Mouse (Mus musculus) midbrain, embryonic 11.5 days (tissue): ENCODE results near the gene Gm21970. TPM values are rescaled to one million over a fixed set of nuclear protein-coding genes. Genes with fewer than 3 reads are reported as not detected.
A peak's percentile ranks its signal among the peaks of the same experiment; 100 is the strongest.

Source experiments
- ATAC-seq: fragments of 200-750 bp; cut with Nextera tagmentation; 2 replicates; pipeline ENCODE4 v1.8.0; 2017; ENCODE audit warnings: moderate TSS enrichment, moderate library complexity; ENCODE audit not compliant: low FRiP score
- DNase-seq: peaks from one replicate; pipeline ENCODE4 v3.0.0; 2015; ENCODE audit warnings: low spot score; ENCODE audit errors: missing footprints
- H3K27ac ChIP-seq: fragments of 300-500 bp; sonication (generic); 2 replicates; pipeline ENCODE4 v1.5.1; 2014; ENCODE audit warnings: low read depth, low read length
- H3K27me3 ChIP-seq: fragments of 300-500 bp; sonication (generic); 2 replicates; pipeline ENCODE4 v1.6.1; 2014; ENCODE audit warnings: mild to moderate bottlenecking, low read length, moderate library complexity, mixed read lengths; ENCODE audit not compliant: control insufficient read depth, insufficient read depth
- H3K36me3 ChIP-seq: fragments of 300-500 bp; sonication (generic); 2 replicates; pipeline ENCODE4 v1.6.1; 2014; ENCODE audit warnings: mild to moderate bottlenecking, low read length, moderate library complexity, mixed read lengths; ENCODE audit not compliant: control insufficient read depth, insufficient read depth
- H3K4me1 ChIP-seq: fragments of 300-500 bp; sonication (generic); 2 replicates; pipeline ENCODE4 v1.6.1; 2014; ENCODE audit warnings: low read length; ENCODE audit not compliant: control insufficient read depth, insufficient read depth
- H3K4me2 ChIP-seq: fragments of 300-500 bp; sonication (generic); 2 replicates; pipeline ENCODE4 v1.6.1; 2014; ENCODE audit warnings: mild to moderate bottlenecking, moderate library complexity
- H3K4me3 ChIP-seq: fragments of 300-500 bp; sonication (generic); 2 replicates; pipeline ENCODE4 v1.5.1; 2014; ENCODE audit warnings: low read depth, low read length
- H3K9ac ChIP-seq: fragments of 300-500 bp; sonication (generic); 2 replicates; pipeline ENCODE4 v1.6.1; 2014; ENCODE audit warnings: low read length
- H3K9me3 ChIP-seq: fragments of 300-500 bp; sonication (generic); 2 replicates; pipeline ENCODE4 v1.6.1; 2016; ENCODE audit warnings: low read length; ENCODE audit not compliant: control insufficient read depth
- WGBS: fragments of 180-500 bp; shearing (Covaris S2); extraction: QIAGEN DNeasy Blood & Tissue Kit; methylation state at CpG from one replicate; pipeline ENCODE4 v1.1.7; 2014; 5-methylcytosine and 5-hydroxymethylcytosine counted together
- polyA plus RNA-seq: library from polyadenylated mRNA; unstranded; fragments of >200 nt; fragmentation: Nextera tagmentation; extraction: Ambion mirVana; gene quantifications from 2 replicates; pipeline ENCODE4 v1.2.1, GENCODE M21; 2014

Gm21970 gene
- polyA plus RNA-seq, 1 experiment from 2014 or later, result not detected

- peaks cover 8% of the 10 kb centered on the region for H3K4me1 ChIP-seq
- no peak overlapping the region for H3K4me3 ChIP-seq
- peak; percentile 69 for DNase-seq
- no peaks in the 10 kb centered on the region for H3K9me3 ChIP-seq
- no peaks in the 10 kb centered on the region for H3K27me3 ChIP-seq
- no peak overlapping the region for H3K4me2 ChIP-seq
- H3K27ac ChIP-seq, result no peak overlapping the region
- no peak overlapping the region for H3K9ac ChIP-seq
- ATAC-seq, result no peak
- no peaks in the 10 kb centered on the region for H3K36me3 ChIP-seq
- 55% methylated on average over 17 of the region's 17 CpGs for WGBS
Observed at GRCm38 (mm10) chr16:91378431-91378986, 13.0 kb upstream of the Gm21970 start.

- 26% methylated on average over 9 of the region's 9 CpGs for WGBS
- no peaks in the 10 kb centered on the region for H3K36me3 ChIP-seq
- no peak for DNase-seq
- no peaks in the 10 kb centered on the region for H3K9me3 ChIP-seq
- H3K9ac ChIP-seq, result no peak overlapping the region
- peaks cover 4% of the 10 kb centered on the region for H3K4me1 ChIP-seq
- peak; percentile 35; the same call in 1 of the 2 replicates for ATAC-seq
- H3K27me3 ChIP-seq, result no peaks in the 10 kb centered on the region
- no peak overlapping the region for H3K4me3 ChIP-seq
- no peak overlapping the region for H3K27ac ChIP-seq
- H3K4me2 ChIP-seq, result no peak overlapping the region
Observed at GRCm38 (mm10) chr16:91378991-91379390, 12.5 kb upstream of the Gm21970 start.

GRCm38 (mm10) chr16:91379412-91379811 is 12.1 kb upstream of the Gm21970 start:
- no peak overlapping the region for H3K4me2 ChIP-seq
- H3K27ac ChIP-seq, result no peak overlapping the region

GRCm38 (mm10) chr16:91380151-91380550 is 11.4 kb upstream of the Gm21970 start:
- no peak for DNase-seq
- no peak overlapping the region for H3K4me3 ChIP-seq
- H3K4me2 ChIP-seq, result no peak overlapping the region
- H3K9ac ChIP-seq, result no peak overlapping the region
- ATAC-seq, result no peak
- WGBS, result 84% methylated on average over 5 of the region's 5 CpGs
- no peak overlapping the region for H3K27ac ChIP-seq
- H3K9me3 ChIP-seq, result no peaks in the 10 kb centered on the region
- no peaks in the 10 kb centered on the region for H3K36me3 ChIP-seq
- no peaks in the 10 kb centered on the region for H3K27me3 ChIP-seq
- H3K4me1 ChIP-seq, result peaks cover 4% of the 10 kb centered on the region

More at GRCm38 (mm10) chr16:91379412-91379811, 12.1 kb upstream of the Gm21970 start:
- DNase-seq (no peak), ATAC-seq (no peak)
- H3K4me3 ChIP-seq, result no peak overlapping the region
- H3K36me3 ChIP-seq, result no peaks in the 10 kb centered on the region
- no peaks in the 10 kb centered on the region for H3K9me3 ChIP-seq
- peaks cover 4% of the 10 kb centered on the region for H3K4me1 ChIP-seq
- WGBS, result 65% methylated on average over 3 of the region's 3 CpGs
- no peak overlapping the region for H3K9ac ChIP-seq
- H3K27me3 ChIP-seq, result no peaks in the 10 kb centered on the region

- no peak overlapping the region for H3K4me2 ChIP-seq
- WGBS, result 86% methylated on average over 4 of the region's 4 CpGs
- H3K27me3 ChIP-seq, result no peaks in the 10 kb centered on the region
- no peak overlapping the region for H3K4me3 ChIP-seq
- H3K9me3 ChIP-seq, result no peaks in the 10 kb centered on the region
- ATAC-seq (no peak), DNase-seq (no peak)
- H3K27ac ChIP-seq, result no peak overlapping the region
- peaks cover 4% of the 10 kb centered on the region for H3K4me1 ChIP-seq
- H3K36me3 ChIP-seq, result no peaks in the 10 kb centered on the region
- H3K9ac ChIP-seq, result no peak overlapping the region
Observed at GRCm38 (mm10) chr16:91381606-91382005, 9.9 kb upstream of the Gm21970 start.

- Histone ChIP-seq H3K27ac (no peak overlapping the region), H3K27me3 (no peaks in the 10 kb centered on the region), H3K4me1 (peaks cover 4% of the 10 kb centered on the region), H3K4me2 (no peak overlapping the region), H3K9me3 (no peaks in the 10 kb centered on the region), H3K9ac (no peak overlapping the region), H3K4me3 (no peak overlapping the region), H3K36me3 (no peaks in the 10 kb centered on the region)
- ATAC-seq (no peak), DNase-seq (no peak)
- 91% methylated on average over 9 of the region's 9 CpGs for WGBS
Observed at GRCm38 (mm10) chr16:91382261-91382790, 9.2 kb upstream of the Gm21970 start.

- H3K27ac ChIP-seq, result no peak overlapping the region
- H3K4me1 ChIP-seq, result no peaks in the 10 kb centered on the region
- DNase-seq, result peak; percentile 72
- no peak overlapping the region for H3K9ac ChIP-seq
- 94% methylated on average over 4 of the region's 4 CpGs for WGBS
- no peak overlapping the region for H3K4me2 ChIP-seq
- no peaks in the 10 kb centered on the region for H3K9me3 ChIP-seq
- no peak for ATAC-seq
- peaks cover 3% of the 10 kb centered on the region; the same call in 1 of the 2 replicates for H3K36me3 ChIP-seq
- H3K4me3 ChIP-seq, result no peak overlapping the region
- H3K27me3 ChIP-seq, result no peaks in the 10 kb centered on the region
Observed at GRCm38 (mm10) chr16:91384221-91384620, 7.3 kb upstream of the Gm21970 start.

- DNase-seq, result no peak
- 59% methylated on average over 10 of the region's 10 CpGs for WGBS
- H3K27me3 ChIP-seq, result no peaks in the 10 kb centered on the region
- ATAC-seq, result no peak
- H3K9me3 ChIP-seq, result no peaks in the 10 kb centered on the region
- H3K36me3 ChIP-seq, result peaks cover 3% of the 10 kb centered on the region; the same call in 1 of the 2 replicates
- no peak overlapping the region for H3K27ac ChIP-seq
- no peak overlapping the region for H3K9ac ChIP-seq
- H3K4me1 ChIP-seq, result no peaks in the 10 kb centered on the region
- no peak overlapping the region for H3K4me2 ChIP-seq
- no peak overlapping the region for H3K4me3 ChIP-seq
Observed at GRCm38 (mm10) chr16:91385621-91386020, 5.9 kb upstream of the Gm21970 start.

GRCm38 (mm10) chr16:91386419-91387120 is 5.0 kb upstream of the Gm21970 start:
- H3K9ac ChIP-seq, result no peak overlapping the region
- no peaks in the 10 kb centered on the region for H3K4me1 ChIP-seq
- 93% methylated on average over 10 of the region's 10 CpGs for WGBS
- no peak for ATAC-seq
- peaks cover 3% of the 10 kb centered on the region; the same call in 1 of the 2 replicates for H3K36me3 ChIP-seq
- no peak overlapping the region for H3K27ac ChIP-seq
- no peak overlapping the region for H3K4me2 ChIP-seq
- no peak for DNase-seq
- H3K9me3 ChIP-seq, result no peaks in the 10 kb centered on the region
- no peak overlapping the region for H3K4me3 ChIP-seq
- H3K27me3 ChIP-seq, result no peaks in the 10 kb centered on the region
